Mouse (Mus musculus) myocyte (in vitro differentiated cells): ENCODE results near the gene Colec11.

ENCODE experiments used
- E2F4 ChIP-seq: IDR thresholded peaks from one replicate; pipeline ENCODE4 v1.6.1; 2011; ENCODE audit warnings: mild to moderate bottlenecking, control low read depth, moderate library complexity; ENCODE audit not compliant: insufficient read depth
- MAX ChIP-seq: IDR thresholded peaks from one replicate; pipeline ENCODE4 v1.6.1; 2011; ENCODE audit warnings: low read depth, mild to moderate bottlenecking, control low read depth
- POLR2A ChIP-seq: IDR thresholded peaks from one replicate; pipeline ENCODE4 v1.6.1; 2011; ENCODE audit warnings: low read depth, mild to moderate bottlenecking, control low read depth, moderate library complexity; ENCODE audit not compliant: insufficient read length
- TCF12 ChIP-seq: IDR thresholded peaks from one replicate; pipeline ENCODE4 v1.6.1; 2011; ENCODE audit warnings: mild to moderate bottlenecking, control low read depth; ENCODE audit not compliant: poor library complexity, insufficient read depth, severe bottlenecking
- TCF3 ChIP-seq: IDR thresholded peaks from one replicate; pipeline ENCODE4 v1.6.1; 2011; ENCODE audit warnings: low read depth, control low read depth; ENCODE audit not compliant: insufficient read length
- USF1 ChIP-seq: IDR thresholded peaks from one replicate; pipeline ENCODE4 v1.6.1; 2011; ENCODE audit warnings: low read depth, mild to moderate bottlenecking, control low read depth, moderate library complexity

GRCm38 (mm10) chr12:28638778-28639177 is 15.6 kb upstream of the Colec11 start:
- TF ChIP-seq POLR2A: no peak
- no peak for TF ChIP-seq TCF3
- no peak for TF ChIP-seq USF1
- no peak for TF ChIP-seq TCF12
- TF ChIP-seq E2F4: no peak
- no peak for TF ChIP-seq MAX
